Mouse (Mus musculus) ES-CJ7 (cell line): ENCODE measurements around the gene Phc1.

ENCODE experiments used
- DNase-seq: peaks from one replicate; pipeline ENCODE4 v3.0.0; 2011; ENCODE audit warnings: low read depth, low spot score

Gene Phc1

DNA sequence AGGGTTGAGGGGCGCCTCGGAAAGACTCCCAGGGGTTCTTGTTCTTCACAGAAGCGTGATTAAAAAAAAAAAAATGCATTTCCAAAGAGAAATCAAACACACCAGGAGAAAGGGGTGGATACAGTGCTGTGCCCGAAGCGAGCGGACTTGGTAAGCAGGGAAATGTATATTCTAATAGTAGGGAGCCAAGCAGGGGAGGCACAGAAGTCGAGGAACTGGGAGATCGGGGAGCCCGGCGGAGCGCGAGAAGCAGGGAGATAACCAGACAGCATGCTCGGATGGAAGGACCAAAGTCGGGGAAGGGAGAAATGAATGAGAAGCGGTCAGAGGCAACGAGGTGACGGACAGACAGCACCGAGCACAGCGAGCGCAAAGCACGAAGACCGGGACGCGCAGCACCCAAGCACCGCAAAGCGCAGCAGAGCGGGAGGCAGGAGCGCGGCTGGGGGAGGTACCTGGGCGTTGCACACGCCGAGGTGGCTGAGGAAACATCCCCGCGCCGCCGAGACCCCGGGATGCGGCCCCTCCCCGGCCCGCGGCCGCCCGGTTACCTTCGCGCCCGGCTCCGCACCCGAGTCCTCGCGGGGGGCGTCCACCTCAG is 1.2 kb downstream of the Phc1 start:
- peak; percentile 78 for DNase-seq

DNA sequence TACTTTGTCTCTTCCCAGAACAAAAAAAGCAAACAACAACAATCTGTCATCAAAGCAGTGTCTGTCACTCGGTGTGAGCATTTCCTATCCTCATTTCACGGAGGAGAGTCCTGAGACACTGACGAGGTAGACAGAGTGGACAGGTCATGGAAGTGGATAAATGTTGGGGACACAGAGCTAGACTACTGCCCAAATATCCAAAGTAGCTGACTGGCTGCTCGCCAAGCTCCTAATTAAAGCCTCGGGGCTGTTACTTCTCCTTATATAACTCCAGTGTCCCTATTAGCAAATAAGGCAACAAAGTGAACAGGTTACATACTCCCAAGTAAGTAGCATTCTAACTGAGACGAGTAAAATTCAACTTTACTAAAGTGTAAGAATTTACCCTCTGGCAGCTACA is 2.8 kb downstream of the Phc1 start:
- DNase-seq = no peak

DNA sequence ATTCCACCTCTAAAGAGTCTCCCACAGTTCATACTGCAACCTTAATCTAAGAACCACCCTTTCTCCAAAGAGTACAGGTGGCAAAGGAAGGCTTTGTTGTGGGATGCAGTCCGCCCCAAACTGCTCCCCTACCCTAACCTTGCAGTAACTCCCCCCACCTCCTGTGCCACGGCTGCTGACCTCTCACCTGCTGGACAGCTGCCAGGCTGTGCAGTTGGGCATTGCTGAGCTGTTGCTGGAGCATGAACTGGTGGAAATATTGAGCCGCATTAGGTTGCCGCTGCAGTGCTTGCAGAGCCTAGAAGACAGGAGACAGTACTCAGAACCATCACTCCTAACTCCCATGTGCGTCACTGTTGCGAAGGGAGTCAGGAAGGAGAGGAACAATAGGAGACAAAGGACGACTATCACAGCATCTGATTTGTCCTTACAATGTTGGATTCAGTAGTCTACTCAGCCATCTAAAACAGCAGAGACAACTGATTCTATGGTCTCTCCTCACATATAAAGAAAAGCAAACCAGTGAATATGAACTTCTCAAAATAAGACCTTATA is 5.5 kb downstream of the Phc1 start:
- peak; percentile 66 for DNase-seq

DNA sequence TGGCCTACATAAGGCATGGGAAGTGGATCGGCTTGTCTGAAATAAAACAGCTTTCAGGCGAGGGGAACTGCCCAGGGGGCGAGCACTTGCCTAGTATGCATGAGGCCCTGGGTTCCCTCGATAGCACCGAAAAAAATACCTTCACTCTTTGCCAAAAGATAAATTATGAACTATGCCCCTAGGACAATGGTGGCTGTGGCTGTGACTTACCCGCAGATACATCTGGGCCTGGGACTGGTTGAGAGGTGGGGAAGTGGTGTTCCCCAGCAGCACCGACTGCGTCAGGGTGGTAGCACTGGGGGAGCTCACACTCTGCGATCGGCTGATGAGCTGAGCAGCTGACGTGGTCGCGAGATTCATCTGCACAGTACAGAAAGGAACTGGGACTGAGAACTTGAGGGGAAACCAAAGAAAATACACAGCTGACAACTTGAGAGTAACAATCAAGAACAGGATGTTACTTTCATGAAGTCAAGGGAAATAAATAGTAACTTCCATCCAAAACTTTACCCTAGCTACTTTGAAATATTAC is 7.2 kb downstream of the Phc1 start:
- DNase-seq = no peak

DNA sequence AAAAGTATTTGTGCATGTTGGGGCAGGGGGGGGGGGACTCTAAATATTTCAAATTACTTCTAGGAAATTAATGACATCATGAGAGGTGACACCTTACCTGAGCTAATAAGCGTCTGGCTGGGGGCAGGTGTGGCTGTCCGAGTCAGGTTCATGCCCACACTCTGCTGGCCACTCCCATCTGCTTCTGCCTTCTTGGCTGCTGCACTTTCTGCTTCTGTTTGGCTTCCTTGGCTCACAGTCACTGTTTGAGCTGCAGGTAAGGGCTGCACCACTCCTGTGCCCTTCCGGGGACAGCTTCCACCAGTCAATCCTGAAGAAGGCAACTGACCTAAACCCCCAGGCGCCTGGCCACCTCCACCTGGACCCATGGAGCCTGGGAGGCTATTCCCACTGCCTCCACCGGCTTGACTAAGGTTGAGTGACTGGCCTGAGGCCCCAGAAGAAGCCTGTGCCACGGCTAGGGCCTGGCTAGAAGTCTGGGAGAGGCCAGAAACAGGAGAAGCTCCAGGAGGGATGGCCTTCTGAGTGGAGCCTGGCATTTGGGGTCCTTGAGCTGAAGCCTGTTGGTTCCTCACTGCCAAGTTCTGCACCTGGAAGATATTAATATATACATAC is 14.9 kb downstream of the Phc1 start:
- DNase-seq = no peak

DNA sequence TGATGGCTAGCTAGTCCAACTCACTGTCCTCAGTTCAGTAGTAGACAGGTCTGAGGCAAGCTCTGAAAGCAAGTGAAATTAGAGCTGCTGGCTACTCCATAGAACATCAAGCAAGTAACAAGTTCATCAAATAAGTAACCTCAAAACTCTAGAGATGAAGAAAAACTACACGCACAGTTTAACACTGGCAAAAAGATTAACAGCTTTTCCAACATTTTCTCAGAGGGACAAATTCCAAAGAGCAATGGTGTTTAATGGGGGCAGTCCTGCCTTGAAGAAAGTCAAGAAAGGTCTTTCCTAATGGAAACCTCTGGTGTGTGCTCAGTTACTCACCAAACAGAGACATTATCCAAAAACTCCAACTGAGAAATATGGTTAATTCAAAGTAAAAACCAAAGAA is 21.6 kb downstream of the Phc1 start:
- no peak for DNase-seq

DNA sequence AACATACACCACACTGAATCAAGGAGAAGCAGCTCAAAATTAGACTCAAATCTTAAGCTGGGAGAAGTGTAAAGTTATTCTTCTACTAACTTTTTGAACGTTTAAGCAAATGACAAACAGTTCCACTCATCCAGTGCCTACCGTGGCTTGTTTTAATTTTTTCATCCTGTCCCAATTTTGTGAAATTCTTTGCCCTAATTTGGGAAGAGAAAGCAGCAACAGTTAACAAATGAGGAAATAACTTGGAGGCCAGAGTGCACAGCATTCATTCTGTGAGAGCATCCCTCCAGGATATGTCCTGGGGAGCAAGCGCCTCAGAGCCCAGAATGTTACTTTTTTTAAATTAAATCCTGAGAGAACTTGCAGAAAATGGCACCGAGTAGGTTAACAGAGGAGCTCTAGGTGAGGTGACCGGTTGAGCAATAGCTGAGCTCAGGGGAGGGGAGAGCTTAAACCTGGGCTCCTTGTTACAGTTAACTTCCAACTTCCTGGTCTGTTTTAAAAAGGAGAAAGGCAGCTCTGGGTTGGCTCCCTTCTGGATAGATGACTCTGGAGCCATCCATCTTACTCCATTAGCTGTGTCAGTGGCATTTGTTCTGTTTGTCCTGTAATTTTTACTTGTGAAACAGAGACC is 30.1 kb downstream of the Phc1 start:
- no peak for DNase-seq

DNA sequence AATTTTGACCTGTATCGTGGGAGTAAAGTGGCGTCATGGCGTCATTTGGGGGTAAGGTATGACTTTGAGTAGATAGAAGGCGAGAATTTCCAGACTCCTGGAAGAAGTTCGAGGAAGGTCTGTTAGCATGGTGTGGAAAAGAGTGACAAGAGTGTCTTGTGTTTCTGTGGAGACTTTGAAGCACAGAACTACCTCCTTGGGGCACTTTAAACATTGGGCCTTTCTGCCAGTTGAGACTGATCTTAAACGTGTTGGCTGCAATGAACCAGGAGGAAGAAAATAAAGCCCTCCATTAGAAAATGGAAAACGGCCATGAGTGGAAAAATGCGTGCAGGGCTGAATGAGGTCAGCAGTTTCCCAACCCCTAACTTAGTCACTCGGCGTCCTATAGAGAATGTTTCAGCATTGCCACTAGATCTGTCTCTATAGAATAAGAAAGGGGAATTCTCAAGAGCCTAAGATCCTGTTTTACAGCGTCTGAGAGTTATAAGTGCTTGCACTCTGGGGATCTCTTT is 30.9 kb downstream of the Phc1 start:
- DNase-seq = no peak

DNA sequence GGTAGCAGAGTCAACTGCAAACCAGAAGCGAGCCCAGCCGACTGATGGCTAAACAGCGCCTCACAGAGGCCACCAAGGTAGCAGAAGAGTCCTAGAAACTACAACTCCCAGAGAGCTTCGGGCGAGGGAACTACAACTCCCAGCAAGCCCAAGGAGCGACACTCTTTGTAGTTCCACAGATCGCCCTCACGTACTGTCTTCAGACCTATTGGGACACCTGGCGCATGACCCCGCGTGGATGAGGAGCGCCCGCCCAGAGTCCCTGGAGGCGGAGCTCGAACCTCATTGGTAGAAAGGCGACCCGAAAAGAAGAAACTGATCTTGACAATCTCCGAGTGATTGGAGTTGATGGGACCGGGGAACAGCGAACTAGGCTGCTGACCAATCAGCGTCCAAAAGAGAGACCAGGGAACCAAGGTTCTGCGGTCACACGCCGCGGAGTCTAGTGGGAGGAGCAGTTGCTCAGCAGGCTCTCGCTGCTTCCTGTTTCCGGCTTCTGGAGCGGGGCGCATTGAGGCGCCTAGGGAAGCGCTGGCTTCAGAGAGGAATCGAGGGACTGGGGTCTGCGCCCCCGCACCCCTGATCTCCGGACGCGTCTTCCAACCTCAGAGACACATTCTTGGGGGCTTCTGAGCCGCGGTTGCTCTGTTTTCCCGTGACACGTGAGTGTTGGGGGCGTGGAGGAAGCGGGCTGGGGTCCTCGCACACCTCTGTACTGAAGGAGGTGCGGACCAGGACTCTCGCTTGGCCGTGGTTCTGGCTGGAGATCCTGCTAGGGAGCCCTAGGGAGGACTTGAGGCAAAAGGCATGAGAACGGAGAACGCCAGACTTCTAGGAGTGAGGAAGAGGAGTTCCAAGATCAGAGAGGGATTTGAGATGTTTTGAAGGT is 31.6 kb downstream of the Phc1 start, which contains the start of gene M6pr:
M6pr (plus strand) TSS at position 216 of the 889 bp plus-strand sequence.
- DNase-seq = peak; percentile 100

DNA sequence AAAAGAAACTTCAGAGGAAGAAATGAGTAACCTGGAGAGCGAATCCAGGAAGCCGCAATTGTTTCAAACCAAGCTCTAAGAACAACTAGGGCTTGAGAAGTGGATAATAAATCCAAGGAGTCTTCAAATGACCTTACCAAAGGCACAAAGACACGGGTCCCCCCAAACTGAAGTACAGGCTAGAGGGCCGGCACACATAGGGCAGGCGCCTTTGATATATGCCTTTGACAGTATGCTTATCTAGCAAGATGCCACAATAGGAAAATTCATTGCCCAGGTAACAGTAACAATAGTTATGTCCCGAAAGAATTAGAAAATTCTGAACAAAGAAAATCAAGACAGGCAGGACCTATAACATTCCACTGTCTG is 32.2 kb downstream of the Phc1 start:
- DNase-seq = no peak

DNA sequence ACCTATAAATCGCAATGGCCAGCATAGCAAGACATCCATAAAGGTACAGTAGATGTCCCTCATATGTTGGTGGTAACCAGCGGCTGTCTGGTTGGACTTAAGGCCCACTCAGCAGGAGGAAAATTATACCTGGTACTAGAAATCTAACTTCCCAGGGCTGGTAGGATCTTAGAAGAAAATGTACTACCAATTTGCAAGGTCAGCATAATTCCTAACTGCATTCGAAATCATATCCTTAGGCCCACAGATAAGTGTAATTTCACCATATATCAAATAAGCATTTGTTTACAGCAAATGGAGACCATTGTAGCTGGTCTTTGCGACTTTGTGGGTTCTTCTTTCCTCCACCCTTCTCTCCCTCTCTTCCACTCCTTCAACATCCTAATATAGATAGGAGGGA is 33.7 kb downstream of the Phc1 start:
- DNase-seq = no peak

DNA sequence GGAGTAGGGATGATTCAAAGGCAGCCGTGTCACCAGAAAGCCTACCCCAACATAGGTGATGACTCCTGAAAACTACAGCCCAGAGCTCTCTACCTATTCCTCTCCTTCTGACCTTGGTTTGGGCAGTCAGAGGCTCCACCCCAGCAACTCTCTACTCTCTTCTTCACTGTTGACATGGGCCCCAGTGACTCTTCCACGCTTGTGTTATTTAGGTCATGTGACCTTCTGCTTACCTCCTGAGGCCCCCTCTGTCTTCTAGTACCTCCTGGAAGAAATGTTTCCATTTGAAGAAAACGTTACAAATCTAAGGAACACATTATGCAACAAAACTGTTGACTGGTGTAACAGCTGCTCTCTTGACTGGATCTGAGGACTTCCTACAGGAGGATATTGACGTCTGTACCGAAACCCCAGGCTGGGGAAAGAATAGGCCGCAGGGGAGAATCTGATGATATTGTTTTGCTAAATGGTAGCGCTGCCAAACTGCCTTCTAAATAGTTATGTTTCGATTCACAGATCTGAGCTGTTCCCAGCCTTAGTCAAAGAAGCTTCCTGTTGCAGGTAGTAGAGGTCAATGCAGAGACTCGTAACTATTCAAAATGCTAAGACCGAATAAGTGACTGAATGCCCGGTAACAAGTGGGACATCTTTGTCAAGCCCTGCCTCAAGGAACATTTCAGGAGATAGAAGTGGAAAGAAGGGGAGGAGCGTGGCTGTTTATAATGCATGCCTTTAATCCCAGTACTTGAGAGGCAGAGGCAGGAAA is 35.4 kb downstream of the Phc1 start:
- DNase-seq = no peak

DNA sequence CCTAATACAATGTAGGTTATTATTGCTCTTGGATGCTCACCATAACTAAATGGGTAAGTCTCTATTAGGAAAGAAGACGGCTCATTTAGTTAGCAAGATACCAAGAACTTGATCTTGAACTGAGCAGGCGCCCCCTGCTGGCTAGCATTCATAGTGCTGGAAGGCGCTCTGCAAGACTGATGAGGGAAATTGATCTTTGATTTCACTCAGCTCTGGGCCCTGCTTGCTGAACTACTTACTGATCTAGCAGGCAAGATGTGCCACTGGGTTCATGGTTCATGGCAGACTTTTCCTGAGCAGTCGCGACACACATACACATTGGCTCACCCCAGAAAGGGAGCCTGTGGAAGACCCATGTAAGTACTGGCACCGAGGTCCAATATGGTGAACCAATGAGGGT is 36.0 kb downstream of the Phc1 start:
- peak; percentile 93 for DNase-seq

DNA sequence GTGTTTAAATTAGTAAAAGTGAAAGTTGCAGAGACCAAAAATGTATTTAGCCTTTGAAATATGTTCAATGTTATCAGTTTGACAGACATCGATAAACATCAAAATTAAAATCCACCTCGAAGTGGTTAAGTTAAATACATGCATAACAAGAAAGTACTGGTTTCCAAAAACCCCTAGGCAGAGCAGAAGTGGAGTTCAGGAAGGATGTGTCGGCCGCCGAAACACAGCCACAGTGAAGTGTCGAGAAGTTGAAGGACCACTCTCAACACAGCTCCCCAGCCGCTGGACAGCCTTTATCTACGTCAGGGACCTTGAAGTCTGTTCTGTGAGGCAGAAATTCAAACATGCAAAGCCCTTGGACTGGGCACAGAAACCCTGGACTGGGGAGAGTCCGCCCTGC is 36.8 kb downstream of the Phc1 start:
- DNase-seq = no peak

DNA sequence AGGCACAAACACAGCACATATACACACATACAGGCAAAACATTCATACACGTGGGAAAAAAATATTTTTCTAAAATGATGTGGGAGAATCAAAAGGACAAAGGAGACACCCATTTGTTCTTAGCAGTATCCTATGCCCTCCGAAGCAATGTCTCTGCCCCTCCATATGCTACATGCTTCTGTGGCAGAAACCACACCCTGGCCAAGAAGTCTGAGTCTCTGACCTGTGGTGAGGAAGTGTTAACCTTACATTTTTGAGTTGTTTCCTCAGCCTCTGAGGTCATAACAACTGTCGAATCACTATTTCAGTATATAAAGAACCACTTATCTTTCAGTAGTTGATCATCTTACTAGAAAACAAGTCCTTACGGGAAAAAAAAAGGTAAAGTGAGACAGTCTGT is 37.7 kb downstream of the Phc1 start:
- DNase-seq = no peak

DNA sequence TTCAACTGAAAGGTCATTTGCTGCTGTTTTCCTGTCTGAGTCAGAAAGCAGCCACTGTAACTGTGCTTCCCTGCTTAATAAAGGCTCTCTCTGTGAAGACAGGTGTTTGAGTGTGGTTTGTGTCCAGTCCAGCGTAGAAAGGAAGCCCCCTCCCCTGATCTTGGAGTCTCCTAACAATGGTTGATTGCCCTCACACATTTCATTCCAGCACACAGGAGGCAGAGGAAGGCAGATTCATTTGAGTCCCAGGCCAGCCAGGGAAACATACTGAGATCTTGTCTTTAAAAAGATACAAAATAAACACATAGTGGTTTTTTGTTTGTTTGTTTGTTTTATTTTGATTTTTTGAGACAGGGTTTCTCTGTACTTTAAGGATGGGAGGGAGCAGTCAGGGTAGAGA is 38.2 kb downstream of the Phc1 start:
- no peak for DNase-seq

DNA sequence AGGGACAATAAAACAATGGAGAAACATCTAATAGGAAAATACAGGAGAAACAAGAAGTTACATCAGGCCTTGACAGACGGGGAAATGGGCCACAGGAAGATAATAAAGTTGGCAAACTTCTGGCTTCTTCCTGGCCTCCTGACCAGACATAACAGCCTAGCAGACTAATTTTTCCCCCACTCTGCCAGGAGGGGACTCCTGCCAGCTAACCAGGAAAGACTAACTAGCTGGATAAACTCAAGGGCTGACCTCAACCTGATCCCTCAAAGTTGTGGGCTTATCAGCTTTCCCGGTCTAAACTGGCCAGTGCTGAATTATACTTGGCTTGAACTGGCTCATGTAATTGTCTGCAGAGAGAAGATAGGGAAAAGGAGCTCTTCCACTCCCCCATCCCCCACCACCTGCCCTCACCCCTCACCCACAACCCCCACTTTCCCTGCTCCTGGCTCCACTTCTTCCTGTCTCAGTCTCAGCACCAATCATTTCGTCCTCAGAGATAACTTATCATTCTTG is 40.7 kb downstream of the Phc1 start:
- DNase-seq = peak; percentile 58

DNA sequence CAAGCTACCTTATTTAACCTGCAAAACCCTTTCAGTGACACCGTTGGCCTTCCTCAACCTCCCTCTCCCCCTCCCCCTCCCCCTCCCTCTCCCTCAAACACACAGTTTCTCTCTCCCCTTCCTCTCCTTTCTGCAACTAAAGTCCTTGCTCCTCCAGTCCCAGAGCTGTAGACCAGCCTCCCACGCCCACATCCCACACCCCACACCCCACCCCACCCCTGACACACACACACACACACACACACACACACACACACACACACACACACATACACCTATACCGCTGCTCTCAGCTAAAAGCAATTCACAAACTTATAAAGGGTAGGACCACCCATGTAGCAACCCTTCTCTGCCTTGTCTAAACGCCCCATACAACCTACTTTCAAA is 42.1 kb downstream of the Phc1 start:
- no peak for DNase-seq

DNA sequence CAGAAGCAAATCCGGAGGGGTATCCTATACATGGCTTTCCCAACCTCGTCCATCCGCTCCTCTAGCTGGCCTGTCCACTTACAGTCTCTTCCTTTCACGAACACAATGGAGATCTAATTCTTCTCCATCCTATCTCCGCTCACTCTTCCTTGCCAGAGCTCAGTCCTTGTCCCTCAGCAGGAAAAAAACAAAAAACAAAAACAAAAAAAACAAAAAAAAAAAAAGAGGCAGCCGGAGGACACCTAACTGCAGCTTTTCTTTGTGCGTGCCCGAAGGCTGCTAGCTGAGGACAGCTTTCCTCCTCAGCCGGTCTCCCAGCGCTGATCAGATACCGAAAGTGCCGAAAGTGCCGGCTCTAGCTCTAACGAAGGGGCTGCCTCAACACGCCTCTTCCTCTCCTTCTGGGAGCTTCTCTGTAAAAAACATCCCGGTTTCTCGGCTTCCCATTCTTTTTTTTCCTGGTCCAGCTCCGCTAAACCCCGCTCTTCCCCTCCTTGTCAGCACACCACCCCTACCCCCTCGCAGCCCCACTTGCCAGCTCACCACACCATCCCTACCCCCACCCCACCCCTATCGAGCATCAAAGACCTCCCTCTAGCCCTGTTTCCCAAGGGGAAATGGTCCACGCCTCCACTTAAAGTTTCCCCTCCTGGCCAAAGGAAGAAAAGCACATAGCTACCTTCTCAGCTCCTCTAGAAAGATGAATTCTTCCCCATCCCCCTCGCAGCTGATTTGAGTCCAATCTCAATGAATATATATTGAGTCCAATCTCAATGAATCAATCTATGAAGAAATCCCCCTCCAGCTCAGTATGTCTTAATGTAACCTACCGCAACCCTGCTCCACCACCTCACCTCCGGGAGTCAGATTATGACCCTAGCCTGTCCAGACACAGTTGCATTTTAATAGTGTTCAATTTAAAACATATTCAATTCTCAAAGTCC is 42.8 kb downstream of the Phc1 start:
- DNase-seq = peak; percentile 76

DNA sequence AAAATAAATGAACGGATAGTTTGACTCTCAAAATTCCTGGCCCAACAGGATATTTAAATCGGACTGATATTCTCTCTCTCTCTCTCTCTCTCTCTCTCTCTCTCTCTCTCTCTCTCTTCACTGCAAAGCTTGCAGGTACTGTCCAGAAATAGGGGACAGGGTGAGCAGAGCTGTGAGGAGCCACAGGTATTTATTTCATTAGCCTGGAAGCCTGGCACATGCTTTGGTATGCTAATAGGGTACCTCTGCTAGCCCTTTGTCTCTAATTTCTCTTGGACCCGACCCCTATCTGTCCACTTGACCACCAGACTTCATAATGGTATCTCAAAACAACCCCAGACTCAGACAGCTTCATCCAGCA is 43.5 kb downstream of the Phc1 start:
- no peak for DNase-seq
